Comparison of ENCODE assay signal across 9 mouse cellular contexts in the genomic region with DNA sequence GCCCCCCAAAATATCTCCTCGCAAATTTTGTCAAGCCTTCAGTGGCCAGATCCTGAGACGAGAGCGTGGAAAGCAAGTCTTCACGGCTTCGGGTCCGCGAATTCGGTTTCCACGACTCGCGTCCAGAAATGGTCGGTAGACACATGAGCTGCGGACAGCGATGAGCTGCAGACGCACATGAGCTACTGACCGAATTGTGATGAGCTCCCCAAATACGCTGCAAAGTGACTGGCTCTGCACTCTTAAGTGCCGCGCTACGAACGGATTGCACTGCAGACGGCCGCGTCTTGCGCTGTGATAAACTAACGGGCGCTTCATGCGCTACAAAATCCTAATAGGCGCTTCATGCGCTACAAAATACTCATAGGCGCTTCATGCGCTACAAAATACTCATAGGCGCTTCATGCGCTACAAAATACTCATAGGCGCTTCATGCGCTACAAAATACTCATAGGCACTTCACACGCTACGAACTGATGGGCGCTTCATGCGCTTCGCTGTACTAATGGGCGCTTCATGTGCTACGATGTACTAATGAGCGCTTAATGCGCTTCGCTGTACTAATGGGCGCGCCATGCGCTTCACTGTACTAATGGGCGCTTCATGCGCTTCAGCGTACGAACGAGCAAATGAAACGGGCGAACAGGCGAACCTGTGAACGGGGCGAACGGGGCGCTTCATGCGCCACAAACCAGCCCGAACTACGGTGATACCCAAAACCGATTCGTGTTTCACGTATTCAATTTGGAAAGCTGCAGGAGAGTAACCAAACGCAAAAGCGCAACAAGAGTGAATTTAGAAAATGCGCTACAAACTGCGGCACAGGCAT. TPM values are rescaled to one million over a fixed set of nuclear protein-coding genes. Genes with fewer than 3 reads are reported as not detected.
DNase-seq lines count a peak whose midpoint lies in the region; ATAC-seq lines count a peak whose summit lies in the region.
"Had no signal": no experiment of that assay in that cellular context is flagged by ENCODE, and none has a peak within 500 bp of the region (broad histone marks: within the 10 kb centered on the region; RNA-seq: fewer than 3 reads in every experiment).

No protein-coding gene starts in this region.

- peak overlapping the region; percentile 31 for H3K9ac ChIP-seq in intestine, embryonic 16.5 days (ENCODE audit: low read depth, low read length)

- H3K27ac ChIP-seq in intestine, embryonic 16.5 days (ENCODE audit: low read length): no peak overlapping the region

- 54% methylated on average over 71 of the region's 71 CpGs for WGBS in intestine, embryonic 16.5 days

- no peaks in the 10 kb centered on the region for H3K36me3 ChIP-seq in intestine, embryonic 16.5 days (ENCODE audit: control insufficient read depth, insufficient read depth, low read length)
- no peaks in the 10 kb centered on the region for H3K36me3 ChIP-seq in megakaryocyte, embryonic 14.5 days (replicated peaks; ENCODE audit: low read length)

- no peaks in the 10 kb centered on the region for H3K27me3 ChIP-seq in intestine, embryonic 16.5 days (replicated peaks; ENCODE audit: control insufficient read depth, insufficient read depth, low read length)
- H3K27me3 ChIP-seq in megakaryocyte, embryonic 14.5 days (replicated peaks): no peaks in the 10 kb centered on the region
- H3K27me3 ChIP-seq: CH12.LX had no signal

- intact Hi-C loops in gastrocnemius, postnatal 14 days (cut with DNase I; ENCODE audit: low total_unique reads): no loop called here
- intact Hi-C loops in left cerebral cortex, postnatal 14 days (cut with DNase I): loop anchor here (5.0 to 10.0 kb wide), 4 partner anchors 154 to 637 kb away; a partner anchor contains a TSS

- H3K4me3 ChIP-seq in intestine, embryonic 16.5 days (ENCODE audit: low read length): peak overlapping the region; percentile 51
- H3K4me3 ChIP-seq in megakaryocyte, embryonic 14.5 days (replicated peaks): peak overlapping the region; percentile 95

- peak; percentile 26 for DNase-seq in gastrocnemius, adult 18-20 months (ENCODE audit: low spot score)
- no peak for DNase-seq in gastrocnemius, postnatal 14 days
- DNase-seq in cerebellum, postnatal 14 days: peak; percentile 36 to 54
- peak; percentile 37 for DNase-seq in gastrocnemius, postnatal 25 days
- DNase-seq in left cerebral cortex, postnatal 14 days (ENCODE audit: low spot score in 2 of 2): peak; percentile 56 to 67
- peak; percentile 39 to 51 for DNase-seq in right cerebral cortex, postnatal 36 days (ENCODE audit: low spot score in 2 of 2)

- H3K9me3 ChIP-seq in intestine, embryonic 16.5 days (ENCODE audit: control insufficient read depth, low read length): peaks cover 20% of the 10 kb centered on the region
- peaks cover 22% of the 10 kb centered on the region for H3K9me3 ChIP-seq in megakaryocyte, embryonic 14.5 days

- H3K4me2 ChIP-seq in intestine, embryonic 16.5 days (ENCODE audit: low read depth, low read length): peak overlapping the region; percentile 65

- H3K4me1 ChIP-seq in intestine, embryonic 16.5 days (ENCODE audit: control insufficient read depth, insufficient read depth, low read length): no peaks in the 10 kb centered on the region
- H3K4me1 ChIP-seq in megakaryocyte, embryonic 14.5 days: peaks cover 5% of the 10 kb centered on the region

- no peak for ATAC-seq in intestine, embryonic 16.5 days

RNA-seq across cellular contexts. Expression of a gene that starts 0.8 kb away (rescaled TPM):
- total RNA-seq in gastrocnemius, adult 18-20 months (2021): 1 to 10 TPM; 1.1 to 1.3 TPM
- 10 to 100 TPM in 1 of 2 experiments, 1 to 10 TPM in 1; 8.6 to 12.3 TPM for total RNA-seq in gastrocnemius, postnatal 14 days (2021)
- 1 to 10 TPM; 2.2 to 3.1 TPM for total RNA-seq in gastrocnemius, postnatal 25 days (2021)
- 1.6 and 1.7 TPM in 2 replicates for polyA plus RNA-seq in intestine, embryonic 16.5 days (2015; fragmentation: Nextera tagmentation; extraction: Ambion mirVana)
- 10 to 100 TPM; 10.4 to 11.9 TPM for total RNA-seq in left cerebral cortex, postnatal 14 days (2021)
- polyA plus RNA-seq in megakaryocyte, embryonic 14.5 days (2012; ENCODE audit: insufficient read depth, low replicate concordance): 1.6 and 11.0 TPM in 2 replicates
- total RNA-seq: CH12.LX had no signal

RNA-seq across cellular contexts. Expression of a gene that starts 0.9 kb away (rescaled TPM):
- 10 to 100 TPM in 1 of 2 experiments, 1 to 10 TPM in 1; 7.6 to 10.5 TPM for total RNA-seq in gastrocnemius, adult 18-20 months (2021)
- total RNA-seq in gastrocnemius, postnatal 14 days (2021): 10 to 100 TPM; 22.3 to 26.4 TPM
- 10 to 100 TPM; 10.2 to 12.1 TPM for total RNA-seq in gastrocnemius, postnatal 25 days (2021)
- polyA plus RNA-seq in intestine, embryonic 16.5 days (2015; fragmentation: Nextera tagmentation; extraction: Ambion mirVana): 38.8 and 40.6 TPM in 2 replicates
- 10 to 100 TPM; 31.3 to 31.6 TPM for total RNA-seq in left cerebral cortex, postnatal 14 days (2021)
- polyA plus RNA-seq in megakaryocyte, embryonic 14.5 days (2012; ENCODE audit: insufficient read depth, low replicate concordance): 4.5 and 5.3 TPM in 2 replicates
- total RNA-seq: CH12.LX had no signal
